Mouse (Mus musculus) CH12.LX (cell line): ENCODE results near the gene Gng8.

ENCODE experiments used
- CTCF ChIP-seq, 2 experiments: IDR thresholded peaks in 1 of 2; conservative IDR thresholded peaks in 1 of 2; 2 replicates each; pipeline ENCODE4 v1.5.1; 2011 to 2012; ENCODE audit warnings: low read depth in 2 of 2, low read length in 2 of 2, improper control_type of control experiment in 1 of 2, inconsistent platforms in 1 of 2, mild to moderate bottlenecking in 1 of 2, moderate library complexity in 1 of 2
- EP300 ChIP-seq: IDR thresholded peaks from 2 replicates; pipeline ENCODE4 v1.6.1; 2011; ENCODE audit warnings: low read length, improper control_type of control experiment
- RCOR1 ChIP-seq: conservative IDR thresholded peaks from 2 replicates; pipeline ENCODE4 v1.6.1; 2012; ENCODE audit warnings: low read depth, mild to moderate bottlenecking, inconsistent platforms, low read length, improper control_type of control experiment

DNA sequence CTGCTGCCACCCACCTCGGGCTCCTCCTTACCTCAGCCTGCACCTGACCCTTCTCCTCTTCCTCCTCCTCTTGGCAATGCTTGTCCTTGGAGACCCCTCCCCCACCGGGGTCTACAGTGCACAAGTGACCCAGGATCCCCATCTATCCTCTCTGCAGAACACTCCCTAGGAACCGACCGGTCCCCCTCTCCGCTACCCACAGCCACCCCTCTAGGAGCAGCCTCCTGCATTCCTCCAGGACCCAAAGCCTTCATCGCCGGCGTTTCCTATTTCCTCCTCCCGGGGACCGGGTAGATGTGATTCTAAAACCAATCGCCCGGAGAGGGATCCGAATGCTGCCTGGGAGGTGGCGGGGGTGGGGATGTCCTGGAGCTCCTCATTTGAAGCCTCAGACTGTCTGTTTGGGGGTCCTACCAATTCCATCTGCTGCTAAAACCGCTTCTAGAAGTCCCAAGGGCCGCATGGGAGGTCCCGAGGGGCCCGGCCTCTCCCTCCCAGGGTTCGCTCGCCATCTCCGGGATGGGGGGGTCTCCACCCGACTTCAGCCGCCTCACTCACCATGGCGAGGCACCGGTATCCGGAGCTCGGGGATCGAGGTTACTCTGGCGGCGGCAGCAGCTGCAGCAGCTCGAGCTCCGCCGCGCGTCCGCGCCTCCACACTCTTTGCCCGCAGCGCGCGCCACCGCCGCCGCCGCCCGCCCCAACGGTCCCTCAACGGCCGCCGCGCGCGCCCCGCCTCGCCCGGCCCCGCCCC lies 31.9 kb downstream of the Gng8 start:
- no peak for TF ChIP-seq CTCF (conservative IDR thresholded peaks at IDR 0.05 in 1 of 2, IDR thresholded peaks at IDR 0.05 in 1 of 2; ENCODE audit: low read depth in 2 of 2, low read length in 2 of 2)
- TF ChIP-seq RCOR1 = no peak; the same call in 1 of the 2 replicates
- TF ChIP-seq EP300 = no peak
